Mouse (Mus musculus): ENCODE measurements around the gene Dera. TPM values are rescaled to one million over a fixed set of nuclear protein-coding genes. Genes with fewer than 3 reads are reported as not detected.

Dera gene
- polyA plus RNA-seq (2015; fragmentation: Illumina TruSeq; extraction: RNeasy Lipid Tissue Mini Kit (QIAGEN cat#74804); ENCODE audit: insufficient read depth, low read depth, low replicate concordance): 3.3 TPM

DNA sequence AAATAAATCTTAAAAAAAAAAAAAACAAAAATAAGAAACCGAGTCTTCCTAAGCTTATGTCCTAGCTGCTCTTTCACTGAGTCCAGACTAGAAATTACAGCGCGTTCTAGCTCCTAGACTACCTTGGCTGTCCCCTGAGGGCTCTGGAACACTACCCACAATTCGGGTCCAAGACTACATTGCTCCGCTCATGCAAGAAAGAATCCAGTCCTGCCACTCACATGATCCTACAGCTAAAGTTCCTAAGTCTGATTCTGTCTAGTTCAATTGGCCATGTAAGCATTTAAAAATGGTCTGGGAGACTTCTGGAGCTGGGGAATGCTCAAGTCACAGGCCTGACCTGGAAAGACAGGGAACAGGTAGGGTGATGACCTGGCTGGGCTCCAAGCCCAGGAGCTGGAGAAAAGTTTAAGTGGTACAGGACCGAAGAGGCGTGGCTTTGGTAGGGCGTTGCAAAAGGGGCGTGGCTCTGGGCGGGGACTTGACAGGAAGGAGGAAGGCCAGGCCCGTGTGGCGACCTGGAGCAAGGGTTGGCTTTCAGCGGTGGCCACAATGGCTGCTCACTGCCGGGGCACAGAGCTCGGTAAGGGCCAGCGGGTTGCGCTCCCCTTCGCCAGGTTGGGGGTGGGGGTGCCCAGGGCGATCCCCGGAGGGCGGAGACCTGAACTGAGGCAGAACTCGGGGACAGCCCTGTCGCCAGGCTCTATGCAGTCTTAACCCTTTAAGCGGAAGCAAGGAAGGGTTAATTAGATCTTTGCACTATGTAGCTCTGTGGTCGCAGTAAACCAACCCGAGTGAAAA, at the start of gene Dera:
TSS of gene Dera (plus strand) at position 491 of the 801 bp plus-strand sequence.

DNA sequence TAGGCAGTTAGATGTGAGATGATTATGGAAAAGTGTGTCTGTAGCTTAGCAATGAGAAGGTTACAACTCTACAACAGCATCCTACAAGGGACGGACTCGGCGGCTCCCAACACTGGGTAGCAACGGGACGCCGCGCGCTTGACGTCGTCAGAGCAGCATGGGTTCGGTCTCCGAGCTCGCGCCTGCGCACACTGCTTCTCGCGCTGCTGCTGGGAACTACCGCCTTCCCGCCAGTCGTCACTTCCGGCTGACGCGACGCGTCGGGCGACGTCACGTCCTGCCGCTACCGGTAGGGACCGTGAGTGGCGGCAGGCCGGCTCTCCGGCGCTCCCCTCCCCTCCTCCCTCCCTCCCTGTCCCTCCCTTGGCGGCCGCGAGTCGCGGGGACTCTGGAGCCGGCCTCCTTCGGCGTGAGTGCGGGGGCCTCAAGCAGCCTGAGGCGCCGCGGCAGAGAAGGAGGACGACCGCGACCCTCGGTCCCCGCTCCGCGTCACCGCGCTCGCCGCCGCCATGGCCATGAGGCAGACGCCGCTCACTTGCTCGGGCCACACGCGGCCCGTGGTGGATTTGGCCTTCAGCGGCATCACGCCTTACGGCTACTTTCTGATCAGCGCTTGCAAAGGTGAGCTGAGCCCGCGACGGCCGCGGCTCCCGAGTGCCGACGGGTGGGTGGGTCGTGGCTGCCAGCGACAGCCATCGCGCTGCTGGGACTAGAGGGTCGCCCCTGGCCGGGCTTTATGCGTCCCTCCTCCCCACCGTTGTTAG, 19.3 kb upstream of the Dera start, which contains the start of gene Strap:
TSS of gene Strap (plus strand) at position 233 of the 764 bp plus-strand sequence.

Other genes starting within 250 kb of the Dera start
- gene Eps8, start 99.7 kb upstream of the Dera start, polyA plus RNA-seq (2015; fragmentation: Illumina TruSeq; extraction: RNeasy Lipid Tissue Mini Kit (QIAGEN cat#74804); ENCODE audit: insufficient read depth, low read depth, low replicate concordance): 4.5 TPM
- gene Strap, start 19.5 kb upstream of the Dera start, polyA plus RNA-seq (2015; fragmentation: Illumina TruSeq; extraction: RNeasy Lipid Tissue Mini Kit (QIAGEN cat#74804); ENCODE audit: insufficient read depth, low read depth, low replicate concordance): 10.9 TPM

Data from pancreas, adult 10 weeks (tissue).